Mouse (Mus musculus) heart, postnatal 25 days (tissue): ENCODE data around the gene Aldh3a1. TPM values are rescaled to one million over a fixed set of nuclear protein-coding genes. Genes with fewer than 3 reads are reported as not detected.
"Not testable (repeated sequence)": the region's sequence is repeated elsewhere in the genome, so short reads cannot be mapped to it uniquely, and the experiment has no call there.

Experiments used
- DNase-seq: peaks from one replicate; pipeline ENCODE4 v3.0.0; 2022; ENCODE audit warnings: low spot score
- intact Hi-C: fragments of 180-260 bp; cut with DNase I; formaldehyde crosslinking; loops from one replicate; pipeline ENCODE4 v1.15.1; 2025
- total RNA-seq, 2 experiments: library from RNA; stranded (reverse); gene quantifications; 2 replicates each; pipeline ENCODE4 v1.2.3; 2021

The Aldh3a1 gene
- 1 to 10 TPM in 1 of 2 experiments, under 1 TPM in 1; 0.87 to 1.8 TPM for total RNA-seq

DNA sequence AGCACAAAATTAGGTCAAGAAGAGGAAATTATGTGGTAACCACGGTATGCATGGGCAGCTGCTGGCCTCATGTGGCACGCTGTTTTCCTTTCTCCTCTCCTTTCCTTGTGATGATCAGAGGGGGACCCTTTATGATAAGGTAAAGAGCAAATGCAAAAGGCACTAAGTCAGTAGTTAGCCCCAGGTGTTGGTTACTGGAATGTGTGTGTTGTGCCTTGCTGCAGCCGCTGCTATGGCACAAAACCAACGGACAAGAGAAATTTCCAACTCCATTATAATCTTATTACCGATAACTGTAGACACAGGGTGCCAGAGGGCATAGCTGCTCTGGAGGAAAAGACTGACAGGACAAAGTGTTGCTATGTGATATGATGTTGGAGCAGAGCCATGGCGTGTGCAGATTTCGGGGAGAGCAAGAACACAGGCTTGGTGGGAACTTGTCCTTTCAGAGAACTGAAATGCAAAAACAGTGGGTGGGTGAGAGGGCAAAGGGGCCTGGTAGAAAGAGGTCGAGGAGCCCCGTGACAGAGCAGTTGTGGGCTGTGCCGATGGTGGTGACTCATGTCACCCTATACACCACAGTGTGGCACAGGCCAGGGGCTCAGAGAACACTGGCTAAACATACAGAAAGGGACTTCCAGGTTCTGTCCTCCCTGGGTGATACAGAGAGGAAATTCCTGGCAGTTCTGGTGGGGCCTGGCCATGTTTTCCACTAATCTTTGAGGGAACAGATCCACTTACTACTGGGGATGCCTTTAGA lies at the start of gene Aldh3a1:
Gene Aldh3a1 (plus strand): TSS at position 51 of the 760 bp plus-strand sequence.
- DNase-seq = no peak
- intact Hi-C loops = no loop called here

DNA sequence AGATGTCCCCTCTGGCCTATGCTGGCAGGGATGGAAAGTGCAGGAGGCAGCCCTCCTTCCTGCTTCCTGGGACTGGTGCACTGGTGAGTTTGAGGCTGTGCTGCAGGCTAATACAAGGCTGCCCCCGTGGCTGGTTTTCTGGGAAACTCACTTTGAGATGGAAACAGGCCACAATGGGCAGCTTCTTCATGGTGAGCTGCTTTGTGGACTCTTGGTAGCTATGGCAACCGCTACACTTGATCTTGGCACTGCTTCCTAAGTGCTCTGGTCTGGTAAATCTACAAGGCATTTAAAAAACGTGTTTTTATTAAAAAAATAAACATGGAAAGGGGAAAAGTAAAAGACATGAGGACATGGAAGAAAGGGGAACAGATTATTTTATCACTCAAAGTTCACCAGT lies 49.2 kb upstream of the Aldh3a1 start:
- DNase-seq = no peak
- intact Hi-C loops = no loop called here

DNA sequence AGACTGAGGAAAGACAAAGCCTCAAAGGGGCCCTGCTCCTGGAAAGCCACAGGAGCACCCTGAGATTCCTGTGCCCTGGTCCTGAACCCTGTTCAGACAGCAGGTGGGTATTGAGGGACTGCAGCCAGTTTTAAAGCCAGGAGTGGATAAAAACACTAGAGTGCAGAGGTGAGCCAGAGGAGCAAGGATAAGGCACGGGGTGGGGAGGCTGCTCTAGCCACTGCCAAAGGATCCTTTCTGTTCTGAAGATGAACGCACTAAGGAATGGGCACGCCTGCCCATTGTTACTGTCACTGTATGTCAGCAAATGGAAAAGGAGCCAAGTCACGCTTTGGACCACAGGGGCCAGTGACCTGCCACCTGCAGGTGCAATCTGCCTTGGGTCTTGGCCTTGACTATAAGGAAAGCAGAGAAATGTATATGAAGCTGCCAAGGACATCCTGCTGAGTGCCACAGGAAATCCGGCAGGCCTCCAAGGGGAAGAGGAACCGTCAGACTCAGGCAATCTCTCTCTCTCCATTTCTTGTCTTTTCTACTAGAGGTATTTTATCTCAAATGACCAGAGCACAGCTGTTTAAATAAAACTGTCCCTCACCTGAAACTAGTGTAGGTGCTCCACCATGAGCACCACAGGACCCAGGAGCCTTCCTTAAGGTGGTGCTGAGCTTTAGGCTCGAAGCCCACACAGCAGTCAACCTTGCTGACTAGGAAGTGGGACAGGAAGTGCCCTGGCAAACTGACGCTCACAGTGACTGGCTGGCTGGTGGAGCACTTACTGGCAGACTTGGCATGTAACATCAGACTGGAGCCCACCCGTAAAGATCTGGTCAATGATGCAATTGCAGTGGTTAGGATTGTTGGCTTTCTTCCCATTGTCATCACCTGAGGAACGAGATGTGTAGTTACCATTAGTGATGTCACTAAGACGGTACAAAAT lies 47.3 kb upstream of the Aldh3a1 start:
- intact Hi-C loops = no loop called here
- no peak for DNase-seq

DNA sequence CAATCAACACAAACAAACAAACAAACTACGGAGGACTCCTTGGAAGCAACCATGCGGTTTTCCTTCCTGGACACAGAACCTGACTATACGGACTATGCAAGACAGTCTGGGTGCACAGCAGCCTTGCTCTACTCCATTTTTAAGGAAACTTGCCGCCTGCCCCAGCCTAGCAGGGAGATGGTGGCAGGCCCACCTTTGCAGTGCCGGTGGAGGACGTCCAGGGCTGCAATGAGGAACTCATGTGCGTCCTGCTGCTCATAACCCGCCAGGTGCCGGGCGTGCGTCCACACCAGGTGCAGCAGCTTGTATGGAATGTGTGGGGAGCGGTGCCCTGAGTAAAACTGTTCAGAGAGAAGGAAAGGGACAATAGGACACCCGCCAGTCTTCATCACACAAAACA lies 46.2 kb upstream of the Aldh3a1 start:
- DNase-seq = no peak
- intact Hi-C loops = no loop called here

DNA sequence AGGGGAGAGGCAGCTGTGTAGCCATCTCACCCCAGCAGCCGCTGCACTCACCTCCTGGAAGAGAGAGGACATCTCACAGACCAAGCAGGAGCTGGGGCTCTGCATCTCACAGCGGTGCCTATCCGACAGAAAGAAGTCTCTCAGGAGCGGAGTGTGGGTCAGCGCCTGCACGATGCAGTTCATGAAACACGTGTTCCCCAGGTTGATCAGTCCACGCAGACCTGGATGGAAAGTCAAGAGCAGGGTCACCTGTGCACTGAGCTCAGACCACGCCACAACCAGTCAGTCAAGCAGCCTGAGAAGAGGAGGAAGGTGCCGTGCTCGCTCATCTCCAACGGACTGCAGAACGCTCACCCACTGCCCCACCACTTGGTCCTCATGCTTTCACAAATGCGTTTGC lies 44.6 kb upstream of the Aldh3a1 start:
- no peak for DNase-seq
- intact Hi-C loops = no loop called here

DNA sequence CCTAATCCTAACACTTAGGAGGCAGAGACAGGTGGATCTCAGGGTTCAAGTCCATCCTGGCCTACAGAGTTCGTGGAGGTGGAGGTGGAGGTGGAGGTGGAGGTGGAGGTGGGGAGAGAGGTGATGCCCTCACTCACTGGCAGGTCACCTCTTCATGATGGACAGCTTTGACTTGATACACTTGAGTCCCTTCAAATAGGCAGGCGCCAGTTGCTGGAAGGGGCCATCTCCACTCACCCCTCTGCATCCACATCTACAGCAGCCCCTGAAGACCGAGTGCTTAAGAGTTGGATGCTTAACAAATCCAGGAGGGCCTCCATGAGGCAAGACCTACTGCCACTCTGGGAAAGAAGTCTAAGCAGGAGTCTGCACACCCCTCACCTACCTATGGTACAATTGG lies 44.0 kb upstream of the Aldh3a1 start:
- DNase-seq = no peak
- intact Hi-C loops = no loop called here

DNA sequence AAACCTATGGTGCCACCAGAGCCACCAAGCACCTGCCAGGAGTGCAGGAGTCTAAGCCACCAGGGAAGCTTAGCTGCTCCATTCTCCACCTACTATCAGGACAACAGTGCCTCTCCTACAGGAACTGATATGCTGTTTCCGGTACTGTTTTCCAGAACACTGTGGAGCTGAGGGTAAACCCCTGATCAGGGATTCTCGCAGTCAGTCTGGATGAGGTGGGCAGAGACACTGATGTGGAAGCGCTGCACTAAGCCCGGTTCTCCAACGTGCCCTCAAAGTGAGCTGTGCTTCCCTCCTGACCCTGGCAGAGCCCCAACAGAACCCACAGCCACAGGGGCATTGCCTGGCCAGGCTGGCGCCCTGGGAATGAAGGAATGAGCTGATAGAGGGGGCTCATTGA lies 43.0 kb upstream of the Aldh3a1 start:
- intact Hi-C loops = no loop called here

DNA sequence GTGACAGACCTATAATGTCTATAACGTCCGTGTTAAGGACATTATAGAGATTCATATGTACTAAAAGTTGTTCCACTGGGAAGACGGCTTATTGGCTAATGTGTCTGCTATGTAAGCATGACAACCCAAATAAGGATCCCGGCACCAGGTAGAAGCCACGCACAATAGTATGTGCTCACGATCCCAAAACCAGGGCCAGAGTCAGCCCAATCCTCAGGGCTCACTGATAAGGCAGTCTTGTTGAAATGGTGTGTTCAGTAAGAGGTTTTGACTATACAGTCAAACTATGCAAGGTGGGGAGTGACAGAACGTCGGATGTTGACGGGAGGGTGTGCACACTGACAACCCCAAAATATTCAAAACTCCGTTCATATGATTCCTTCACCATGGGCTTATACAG lies 42.5 kb upstream of the Aldh3a1 start:
- DNase-seq = no peak
- intact Hi-C loops = no loop called here

More for the DNA sequence above, 43.0 kb upstream of the Aldh3a1 start:
- no peak for DNase-seq

DNA sequence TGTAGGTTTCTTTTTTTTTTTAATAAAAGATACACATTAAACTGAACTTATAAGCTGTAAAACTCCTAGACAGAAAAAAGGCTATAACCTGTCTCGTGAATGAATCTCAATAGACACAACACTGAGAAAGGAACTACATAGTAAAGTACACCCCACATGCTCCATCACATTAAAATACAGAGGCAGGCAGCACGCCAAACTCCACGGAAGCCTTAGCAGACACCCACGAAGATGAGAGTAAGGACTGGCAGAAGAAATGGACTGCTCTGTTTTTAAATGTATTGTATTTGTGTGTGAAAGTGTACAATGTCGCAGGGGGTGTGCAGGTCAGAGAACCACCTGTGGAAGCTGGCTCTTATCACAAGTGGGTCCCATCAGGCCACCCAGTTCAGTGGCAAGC lies 37.2 kb upstream of the Aldh3a1 start:
- intact Hi-C loops = loop anchor here (10.0 kb wide), 2 partner anchors 325 to 455 kb away; partner anchors contain the start of gene Mapk7
- DNase-seq = no peak

DNA sequence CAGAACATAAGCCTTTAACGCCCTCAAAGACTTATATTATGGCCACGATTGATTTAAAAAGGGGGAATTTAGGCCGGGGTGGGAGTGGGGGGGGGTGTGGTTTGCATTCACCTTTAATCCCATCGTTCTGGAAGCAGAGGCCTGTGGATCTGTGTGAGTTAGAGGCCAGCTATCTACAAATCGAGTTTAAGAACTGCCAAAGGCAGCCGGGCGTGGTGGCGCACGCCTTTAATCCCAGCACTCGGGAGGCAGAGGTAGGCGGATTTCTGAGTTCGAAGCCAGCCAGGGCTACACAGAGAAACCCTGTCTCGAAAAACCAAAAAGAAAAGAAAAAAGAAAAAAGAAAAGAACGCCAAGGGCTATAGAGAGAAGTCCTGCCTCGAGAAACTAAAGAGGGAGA lies 33.9 kb upstream of the Aldh3a1 start:
- DNase-seq = not testable (repeated sequence)
- intact Hi-C loops = loop anchor here (10.0 kb wide), 2 partner anchors 321 to 451 kb away; partner anchors contain the start of gene Mapk7

DNA sequence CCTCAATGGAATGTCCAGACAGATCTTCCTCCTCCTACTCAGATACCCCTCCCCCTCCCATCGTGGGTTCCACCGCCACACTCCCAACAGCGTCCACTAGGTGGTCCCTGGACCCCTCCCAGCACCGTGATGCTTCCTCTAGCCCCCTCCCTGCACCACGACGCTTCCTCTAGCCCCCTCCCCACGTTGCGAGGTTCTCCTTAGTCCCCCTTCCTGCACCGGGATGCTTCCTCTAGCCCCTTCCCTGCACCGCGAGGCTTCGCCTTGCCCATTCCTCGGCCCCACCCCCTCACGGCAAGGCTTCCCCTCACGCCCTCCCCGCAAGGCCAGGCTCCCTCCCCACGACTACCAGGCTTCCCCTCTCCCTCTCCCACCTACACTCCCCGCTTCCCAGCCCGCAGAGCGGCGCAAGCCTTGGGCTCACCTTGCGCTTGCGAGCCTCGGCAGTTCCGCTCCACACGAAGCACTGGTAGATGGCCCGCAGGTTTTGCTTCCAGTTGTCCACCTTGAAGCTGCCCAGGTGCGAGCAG lies 33.0 kb upstream of the Aldh3a1 start:
- intact Hi-C loops = loop anchor here (10.0 kb wide), 2 partner anchors 320 to 450 kb away; partner anchors contain the start of gene Mapk7
- peak; percentile 34 for DNase-seq

DNA sequence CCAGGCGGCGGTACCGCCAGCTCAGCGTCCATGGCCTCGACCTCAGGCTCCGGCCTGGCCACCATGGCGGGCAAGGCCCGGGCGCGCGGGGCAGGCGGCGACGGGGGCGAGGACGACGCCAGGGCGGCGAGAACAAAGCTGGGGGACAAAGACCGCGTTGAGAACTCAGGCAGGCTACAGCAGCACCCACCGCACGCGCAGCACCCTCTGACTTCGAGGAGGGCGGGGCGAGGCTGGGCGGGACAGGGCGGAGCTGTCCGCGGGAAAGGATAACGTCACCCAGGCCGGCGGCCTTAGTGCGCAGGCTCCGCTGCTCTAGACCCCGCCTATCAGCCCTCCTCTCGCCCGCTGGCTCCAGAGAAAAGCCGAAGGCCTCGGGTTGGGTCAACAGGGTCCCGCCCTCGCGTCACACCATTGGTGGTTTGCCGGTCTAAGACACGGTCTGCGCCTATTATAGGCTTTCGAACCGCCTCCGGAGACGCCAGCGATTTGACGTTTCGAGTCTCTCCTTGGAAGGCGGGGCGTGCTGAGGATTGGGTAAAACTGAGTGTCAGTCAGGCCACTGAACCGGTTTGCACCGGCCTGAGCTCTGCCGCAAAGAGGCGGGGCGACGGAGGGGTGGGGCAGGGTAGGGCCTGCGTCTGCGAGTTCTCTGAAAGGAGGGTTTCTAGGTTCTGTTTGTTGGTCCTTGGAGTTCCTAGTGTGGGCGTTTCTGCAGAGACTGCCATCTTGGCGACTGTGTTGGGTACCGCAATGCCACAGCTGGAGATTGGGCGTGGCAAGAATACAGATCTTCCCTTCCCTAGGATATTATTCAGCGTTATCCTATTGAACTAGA lies 32.3 kb upstream of the Aldh3a1 start, which contains the start of gene Usp22:
Gene Usp22 (minus strand): TSS at position 235 of the 838 bp plus-strand sequence.
- peak; percentile 100 for DNase-seq
- intact Hi-C loops = loop anchor here (10.0 kb wide), 2 partner anchors 320 to 450 kb away; partner anchors contain the start of gene Mapk7

DNA sequence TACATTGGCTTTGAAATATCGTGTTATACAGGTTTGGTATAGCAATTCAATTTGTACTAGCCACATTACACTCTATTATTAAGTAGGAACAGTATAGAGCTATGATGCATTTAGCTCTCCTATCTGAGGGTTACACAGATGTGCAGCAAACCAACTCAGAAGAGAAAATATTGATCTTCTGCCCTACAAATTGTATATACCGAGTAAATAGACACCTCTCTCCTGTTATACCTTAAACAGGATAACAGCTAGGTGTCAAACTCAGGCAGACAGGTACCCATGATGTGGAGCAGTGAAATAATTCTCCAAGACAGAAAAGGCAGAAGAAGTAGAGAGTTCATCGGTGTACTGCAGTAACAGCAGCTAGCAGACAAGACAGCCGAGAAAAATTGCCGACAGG lies 31.6 kb upstream of the Aldh3a1 start:
- intact Hi-C loops = loop anchor here (10.0 kb wide), 2 partner anchors 319 to 449 kb away; partner anchors contain the start of gene Mapk7
- DNase-seq = no peak

DNA sequence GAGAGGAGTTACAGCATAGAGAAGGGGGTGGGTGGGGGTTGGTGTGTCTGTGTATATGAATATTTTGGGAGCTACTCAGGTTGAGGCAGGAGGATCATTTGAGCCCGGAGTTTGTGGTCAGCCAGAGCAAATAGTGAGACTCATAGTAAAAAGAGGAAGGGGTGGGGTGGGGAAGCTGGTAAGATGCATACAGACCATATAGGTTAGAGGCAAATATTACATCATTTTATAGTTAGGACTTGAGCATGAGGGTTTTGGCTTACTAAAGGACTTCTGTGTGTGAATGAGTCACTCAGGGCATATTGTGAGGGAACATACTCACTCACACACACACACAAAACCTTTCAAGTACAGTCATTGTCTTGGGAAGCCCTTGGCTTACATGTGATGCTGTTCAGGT lies 31.0 kb upstream of the Aldh3a1 start:
- intact Hi-C loops = loop anchor here (10.0 kb wide), 2 partner anchors 318 to 448 kb away; partner anchors contain the start of gene Mapk7
- DNase-seq = no peak

DNA sequence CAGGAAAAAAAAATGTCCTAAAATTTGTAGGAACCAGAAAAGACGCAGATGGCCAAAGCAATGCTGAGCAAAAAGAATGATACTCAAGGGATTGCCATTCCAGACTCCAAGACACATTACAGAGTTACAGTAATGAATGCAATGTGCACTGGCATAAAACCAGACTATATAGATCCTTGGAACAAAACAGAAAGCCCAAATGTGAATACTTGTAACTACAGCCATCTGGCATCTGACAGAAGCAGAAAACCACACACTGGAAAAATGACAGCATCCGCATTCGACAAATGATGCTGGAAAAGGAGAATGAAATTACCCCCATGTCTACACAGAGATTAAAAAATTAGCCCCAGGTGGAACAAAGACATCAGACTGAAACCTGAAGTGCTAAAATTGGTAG lies 27.0 kb upstream of the Aldh3a1 start:
- DNase-seq = no peak
- intact Hi-C loops = no loop called here

DNA sequence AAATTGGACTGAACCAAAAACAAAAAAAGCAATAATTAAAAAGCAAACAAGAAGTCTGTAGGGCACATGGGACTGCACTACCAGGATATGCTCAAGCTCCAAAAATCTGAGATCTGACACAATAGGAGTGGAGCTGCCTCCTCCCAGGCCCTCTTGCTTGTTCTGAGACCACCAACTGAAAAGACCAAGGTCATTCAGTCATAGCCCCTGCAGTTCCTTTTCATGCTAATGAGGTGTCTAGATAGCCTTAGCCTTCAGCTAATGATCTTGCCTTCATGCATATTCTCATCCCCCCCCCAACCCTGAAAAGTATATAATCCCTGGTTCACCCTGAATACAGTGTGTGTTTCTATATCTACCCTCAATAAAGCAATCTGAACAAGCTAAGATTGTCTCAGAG lies 25.7 kb upstream of the Aldh3a1 start:
- DNase-seq = no peak
- intact Hi-C loops = no loop called here

DNA sequence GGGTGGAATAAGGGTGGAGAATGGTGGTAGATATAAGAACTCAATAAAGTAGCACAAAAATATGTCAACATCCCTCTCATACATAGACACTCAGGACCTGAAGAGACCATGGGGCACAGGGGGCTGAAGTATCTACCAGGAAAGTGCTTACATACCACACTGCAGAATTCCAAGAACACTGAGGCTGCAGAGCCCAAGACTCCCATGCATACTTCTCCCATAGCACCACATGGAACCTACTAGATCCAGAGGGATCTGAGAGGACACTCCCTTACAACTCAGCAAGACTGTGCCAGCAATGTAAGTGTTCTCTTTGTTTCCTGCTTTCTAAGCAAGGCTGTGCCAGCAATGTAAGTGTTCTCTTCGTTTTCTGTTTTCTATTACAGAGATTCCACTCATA lies 23.5 kb upstream of the Aldh3a1 start:
- intact Hi-C loops = no loop called here
- no peak for DNase-seq

DNA sequence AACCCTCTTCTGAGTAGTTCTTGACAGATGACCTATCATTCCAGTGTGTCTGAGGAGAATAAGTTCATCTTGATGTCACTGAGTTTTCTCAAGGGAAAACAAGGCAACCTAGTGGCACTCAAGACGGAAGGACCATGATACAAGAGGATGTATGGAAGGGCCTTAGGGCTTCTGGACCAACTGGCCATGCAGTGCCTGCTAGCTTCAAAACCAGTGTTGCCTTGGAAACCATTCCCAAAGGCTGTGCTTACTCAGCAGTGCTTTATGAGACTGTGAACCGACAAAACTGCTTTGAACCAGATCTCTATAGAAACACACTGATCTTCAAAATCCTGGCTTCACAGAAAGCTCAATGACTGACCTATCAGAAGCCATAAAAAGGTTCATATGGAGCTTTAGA lies 16.6 kb upstream of the Aldh3a1 start:
- DNase-seq = no peak

DNA sequence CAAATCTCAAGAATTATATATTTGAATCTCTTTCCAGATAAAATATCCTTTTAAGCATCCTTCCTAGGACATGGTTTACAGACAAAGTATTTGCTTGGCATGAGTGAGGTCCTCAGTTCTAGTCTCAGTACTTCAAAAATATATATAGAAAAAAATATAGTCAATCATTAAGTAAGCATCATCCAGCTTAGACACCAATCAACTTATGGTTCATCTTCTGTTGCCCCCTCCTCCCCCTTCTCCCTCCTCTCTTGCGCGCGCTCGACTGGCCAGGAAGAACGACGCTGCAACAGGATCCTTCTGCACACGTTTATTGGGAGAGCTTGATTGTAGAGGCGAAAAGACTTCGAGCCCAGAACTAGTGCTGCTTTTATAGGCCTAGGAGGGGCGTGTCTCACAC lies 15.2 kb upstream of the Aldh3a1 start:
- DNase-seq, intact Hi-C loops: not testable (repeated sequence)

More for the DNA sequence above, 16.6 kb upstream of the Aldh3a1 start:
- intact Hi-C loops = no loop called here
